Mouse (Mus musculus) gastrocnemius, postnatal 36 days (tissue): ENCODE data around the gene Fut8. TPM values are rescaled to one million over a fixed set of nuclear protein-coding genes. Genes with fewer than 3 reads are reported as not detected.

Source experiments
- DNase-seq, 2 experiments: peaks; one replicate each; pipeline ENCODE4 v3.0.0; 2022
- intact Hi-C: fragments of 180-260 bp; cut with DNase I; formaldehyde crosslinking; loops from one replicate; pipeline ENCODE4 v1.15.1; 2025
- long read RNA-seq, 2 experiments: library from polyadenylated mRNA; stranded (forward); transcript quantifications; one replicate each; pipeline ENCODE4 v2.0.0; 2021
- total RNA-seq, 2 experiments: library from RNA; stranded (reverse); gene quantifications; 2 replicates each; pipeline ENCODE4 v1.2.3; 2021

The Fut8 gene
- 10 to 100 TPM; 13.1 to 13.4 TPM for total RNA-seq
- long read RNA-seq, experiment 1, partial matches to known transcripts, result 2 of 8 reads
- long read RNA-seq, experiment 1, other reads (novel, unspliced or antisense), result 2 of 8 reads
- long read RNA-seq, experiment 2, transcript Fut8-201 (12 exons, 3,358 nt), result major isoform, 9 of 13 reads
- long read RNA-seq, experiment 2, partial matches to known transcripts, result 1 of 13 reads
- long read RNA-seq, experiment 2, other reads (novel, unspliced or antisense), result 2 of 13 reads

- peak; percentile 84 to 87 for DNase-seq
These were observed at the start of gene Fut8 for GRCm38 (mm10) chr12:77237950-77238530. Gene Fut8, plus strand, starts transcription at chr12:77238125.

GRCm38 (mm10) chr12:77189161-77189560 is 48.8 kb upstream of the Fut8 start:
- intact Hi-C loops, result no loop called here
- DNase-seq, result no peak

More at GRCm38 (mm10) chr12:77237950-77238530, at the start of gene Fut8:
- intact Hi-C loops, result loop anchor here (10.0 kb wide), 1 partner anchor 233 kb away; no protein-coding TSS in a partner anchor

- DNase-seq, result no peak
- intact Hi-C loops, result no loop called here
These were observed 47.9 kb upstream of the Fut8 start for GRCm38 (mm10) chr12:77189933-77190446.

GRCm38 (mm10) chr12:77191478-77192271 is 46.2 kb upstream of the Fut8 start:
- intact Hi-C loops, result no loop called here
- no peak for DNase-seq

GRCm38 (mm10) chr12:77192714-77193113 is 45.2 kb upstream of the Fut8 start:
- intact Hi-C loops, result no loop called here
- DNase-seq, result no peak

- intact Hi-C loops, result no loop called here
- no peak for DNase-seq
These were observed 44.7 kb upstream of the Fut8 start for GRCm38 (mm10) chr12:77193225-77193716.

GRCm38 (mm10) chr12:77195044-77195443 is 42.9 kb upstream of the Fut8 start:
- DNase-seq, result no peak
- intact Hi-C loops, result no loop called here

GRCm38 (mm10) chr12:77196529-77197095 is 41.3 kb upstream of the Fut8 start:
- DNase-seq, result no peak
- intact Hi-C loops, result no loop called here

GRCm38 (mm10) chr12:77197121-77197599 is 40.8 kb upstream of the Fut8 start:
- DNase-seq, result no peak
- intact Hi-C loops, result no loop called here

GRCm38 (mm10) chr12:77198253-77198652 is 39.7 kb upstream of the Fut8 start:
- no peak for DNase-seq
- intact Hi-C loops, result no loop called here

GRCm38 (mm10) chr12:77201461-77202143 is 36.3 kb upstream of the Fut8 start:
- intact Hi-C loops, result no loop called here
- DNase-seq, result no peak

- intact Hi-C loops, result no loop called here
These were observed 34.8 kb upstream of the Fut8 start for GRCm38 (mm10) chr12:77203136-77203535.

GRCm38 (mm10) chr12:77206852-77207251 is 31.1 kb upstream of the Fut8 start:
- intact Hi-C loops, result no loop called here
- no peak for DNase-seq

More at GRCm38 (mm10) chr12:77203136-77203535, 34.8 kb upstream of the Fut8 start:
- no peak for DNase-seq

GRCm38 (mm10) chr12:77208056-77208455 is 29.9 kb upstream of the Fut8 start:
- intact Hi-C loops, result no loop called here
- no peak for DNase-seq

- intact Hi-C loops, result no loop called here
- DNase-seq, result no peak
These were observed 29.2 kb upstream of the Fut8 start for GRCm38 (mm10) chr12:77208576-77209180.

GRCm38 (mm10) chr12:77211695-77212208 is 26.2 kb upstream of the Fut8 start:
- intact Hi-C loops, result loop anchor here (5.0 kb wide), 1 partner anchor 34 kb away; no protein-coding TSS in a partner anchor
- no peak for DNase-seq

- DNase-seq, result no peak
- intact Hi-C loops, result loop anchor here (5.0 kb wide), 1 partner anchor 37 kb away; no protein-coding TSS in a partner anchor
These were observed 23.9 kb upstream of the Fut8 start for GRCm38 (mm10) chr12:77213896-77214564.

GRCm38 (mm10) chr12:77214565-77214909 is 23.4 kb upstream of the Fut8 start:
- intact Hi-C loops, result loop anchor here (5.0 kb wide), 1 partner anchor 37 kb away; no protein-coding TSS in a partner anchor

More at GRCm38 (mm10) chr12:77214565-77214909, 23.4 kb upstream of the Fut8 start:
- DNase-seq, result no peak
